Mouse (Mus musculus) left cerebral cortex, postnatal 4 days (tissue): Measurements from ENCODE around the gene Birc5. TPM values are rescaled to one million over a fixed set of nuclear protein-coding genes. Genes with fewer than 3 reads are reported as not detected.
A peak's percentile ranks its signal among the peaks of the same experiment; 100 is the strongest.
"Not testable (repeated sequence)": the region's sequence is repeated elsewhere in the genome, so short reads cannot be mapped to it uniquely, and the experiment has no call there.

Experiments used
- DNase-seq: peaks from one replicate; pipeline ENCODE4 v3.0.0-alpha.2; 2022
- intact Hi-C: fragments of 180-260 bp; cut with DNase I; formaldehyde crosslinking; loops from one replicate; pipeline ENCODE4 v1.15.1; 2025
- total RNA-seq, 2 experiments: library from RNA; stranded (reverse); gene quantifications; 2 replicates each; pipeline ENCODE4 v1.2.3; 2021

Birc5 gene
- 1 to 10 TPM; 6.3 to 6.7 TPM for total RNA-seq

GRCm38 (mm10) chr11:117848985-117849671 lies at the start of gene Birc5:
Birc5 (plus strand) TSS chr11:117849251.
- DNase-seq, result peak; percentile 98
- intact Hi-C loops, result no loop called here

GRCm38 (mm10) chr11:117800038-117800437 lies 49.0 kb upstream of the Birc5 start:
- DNase-seq, result no peak
- intact Hi-C loops, result no loop called here

- intact Hi-C loops, result no loop called here
- no peak for DNase-seq
These were observed 47.4 kb upstream of the Birc5 start for GRCm38 (mm10) chr11:117801650-117802049.

- intact Hi-C loops, result no loop called here
- no peak for DNase-seq
These were observed 45.8 kb upstream of the Birc5 start for GRCm38 (mm10) chr11:117803166-117803688.

GRCm38 (mm10) chr11:117806781-117807180 lies 42.3 kb upstream of the Birc5 start:
- no peak for DNase-seq
- intact Hi-C loops, result no loop called here

- intact Hi-C loops, result no loop called here
- DNase-seq, result peak; percentile 58
These were observed 39.4 kb upstream of the Birc5 start, which contains the start of the genes Gm20708 and Syngr2 for GRCm38 (mm10) chr11:117809407-117810311. Gm20708 (plus strand) TSS chr11:117809668. Syngr2 (plus strand) TSS chr11:117809668.

GRCm38 (mm10) chr11:117810401-117811046 lies 38.5 kb upstream of the Birc5 start:
- intact Hi-C loops, result no loop called here

GRCm38 (mm10) chr11:117813867-117814266 lies 35.2 kb upstream of the Birc5 start:
- intact Hi-C loops, result no loop called here
- no peak for DNase-seq

More at GRCm38 (mm10) chr11:117810401-117811046, 38.5 kb upstream of the Birc5 start:
- DNase-seq, result peak; percentile 82

- no peak for DNase-seq
- intact Hi-C loops, result no loop called here
These were observed 34.2 kb upstream of the Birc5 start for GRCm38 (mm10) chr11:117814704-117815366.

GRCm38 (mm10) chr11:117815850-117816249 lies 33.2 kb upstream of the Birc5 start:
- DNase-seq, intact Hi-C loops: not testable (repeated sequence)

GRCm38 (mm10) chr11:117816389-117816996 lies 32.6 kb upstream of the Birc5 start:
- intact Hi-C loops, result no loop called here
- DNase-seq, result no peak

GRCm38 (mm10) chr11:117819095-117819494 lies 30.0 kb upstream of the Birc5 start:
- no peak for DNase-seq
- intact Hi-C loops, result no loop called here

GRCm38 (mm10) chr11:117820173-117820572 lies 28.9 kb upstream of the Birc5 start:
- no peak for DNase-seq
- intact Hi-C loops, result loop anchor here (10.0 kb wide), 3 partner anchors 115 to 745 kb away; no protein-coding TSS in a partner anchor

GRCm38 (mm10) chr11:117821868-117822267 lies 27.2 kb upstream of the Birc5 start:
- intact Hi-C loops, result loop anchor here (10.0 kb wide), 3 partner anchors 117 to 747 kb away; no protein-coding TSS in a partner anchor
- DNase-seq, result no peak

- intact Hi-C loops, result loop anchor here (10.0 kb wide), 3 partner anchors 118 to 748 kb away; no protein-coding TSS in a partner anchor
These were observed 26.3 kb upstream of the Birc5 start for GRCm38 (mm10) chr11:117822728-117823241.

GRCm38 (mm10) chr11:117823411-117823810 lies 25.6 kb upstream of the Birc5 start:
- intact Hi-C loops, result loop anchor here (10.0 kb wide), 3 partner anchors 119 to 749 kb away; no protein-coding TSS in a partner anchor
- DNase-seq, result no peak

More at GRCm38 (mm10) chr11:117822728-117823241, 26.3 kb upstream of the Birc5 start:
- no peak for DNase-seq

GRCm38 (mm10) chr11:117824060-117824969 lies 24.7 kb upstream of the Birc5 start:
- DNase-seq, result peak; percentile 79
- intact Hi-C loops, result loop anchor here (2.0 to 10.0 kb wide), 4 partner anchors 120 to 750 kb away; no protein-coding TSS in a partner anchor
